Mouse (Mus musculus) inflammation-experienced regulatory T-cells (primary cell): ENCODE results near the gene Snx12. TPM values are rescaled to one million over a fixed set of nuclear protein-coding genes. Genes with fewer than 3 reads are reported as not detected.

ENCODE experiments used
- polyA plus RNA-seq, 2 experiments: library from polyadenylated mRNA; unstranded; fragments of 100-300 nt; shearing (Covaris generic); gene quantifications; one replicate each; pipeline ENCODE4 v1.2.1; 2017

The Snx12 gene
- 10 to 100 TPM; 50.9 to 59.3 TPM for polyA plus RNA-seq

DNA sequence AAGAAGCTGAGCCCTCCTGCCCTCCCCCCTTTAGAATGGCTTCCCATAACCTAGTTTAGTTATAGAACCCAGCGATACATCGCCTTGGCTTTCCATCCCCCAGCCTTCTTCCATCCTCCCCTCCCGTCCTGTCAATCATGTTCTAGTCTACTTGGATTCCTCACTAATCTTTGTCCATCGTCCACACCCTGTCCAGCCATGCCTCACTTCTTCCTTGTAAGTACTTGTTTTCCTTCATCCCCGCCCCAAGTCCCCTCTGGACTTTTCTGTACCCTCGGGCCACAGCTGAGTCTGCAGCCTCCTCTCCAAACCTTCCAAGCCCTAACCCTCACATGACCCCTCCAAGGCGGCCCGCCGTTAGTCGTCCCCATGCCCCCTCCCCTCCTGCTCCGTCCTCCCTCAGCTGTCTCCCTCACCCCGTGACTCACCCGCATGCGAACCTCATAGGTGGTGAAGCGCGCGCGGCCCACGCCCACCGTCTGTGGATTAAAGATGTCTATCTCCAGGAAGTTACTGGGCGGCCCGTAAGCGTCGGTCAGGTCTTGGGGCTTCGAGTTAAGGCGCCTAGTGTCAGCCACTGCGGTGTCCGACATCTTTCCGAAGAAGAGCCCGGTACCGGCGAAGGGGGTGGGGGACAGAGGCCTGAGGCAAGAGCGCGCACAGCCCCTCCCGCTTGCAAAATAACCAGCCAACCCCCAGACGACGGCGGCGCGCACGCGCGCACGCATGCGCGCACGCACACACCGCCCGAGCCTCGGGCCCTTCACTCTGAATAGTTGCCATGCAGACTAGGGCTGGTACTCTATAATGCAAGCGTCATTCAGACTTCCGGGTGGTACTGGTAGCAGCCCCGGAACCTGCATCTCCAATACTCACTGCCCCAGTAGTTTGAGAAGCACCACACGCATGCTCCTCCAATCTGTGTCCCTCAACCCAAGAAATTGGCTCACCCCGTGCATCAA, at the start of gene Snx12:
Gene Snx12 (minus strand): TSS at position 730 of the 962 bp plus-strand sequence.

DNA sequence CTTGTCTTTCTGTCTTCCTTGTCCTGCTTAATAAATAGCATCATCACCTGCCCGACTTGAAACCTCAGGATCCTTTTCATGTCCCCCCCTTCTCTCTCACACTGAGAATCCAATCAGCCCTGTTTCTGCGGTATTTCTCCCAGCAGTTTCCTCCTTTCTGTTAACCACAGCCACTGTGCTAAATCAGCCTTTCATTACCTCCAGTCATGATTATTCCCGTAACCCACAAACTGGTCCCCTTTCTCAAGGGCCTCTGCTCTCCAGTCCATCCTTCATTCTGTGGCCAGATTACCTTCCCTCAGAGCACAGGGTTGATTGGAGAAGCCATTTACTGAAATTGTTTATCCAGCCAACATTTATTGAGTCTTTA, 46.4 kb upstream of the Snx12 start, which contains the start of gene Gm20489:
Gene Gm20489 (minus strand): TSS at position 269 of the 370 bp plus-strand sequence.

GRCm38 (mm10) chrX:101268025-101268754, 45.8 kb upstream of the Snx12 start, which contains the start of gene Il2rg:
Gene Il2rg (minus strand): TSS chrX:101268255.

GRCm38 (mm10) chrX:101263892-101264291, 41.5 kb upstream of the Snx12 start, which contains the start of gene Gm614:
Gene Gm614 (minus strand): TSS chrX:101263992.

GRCm38 (mm10) chrX:101253952-101254729, 31.8 kb upstream of the Snx12 start, which contains the start of gene Foxo4:
Gene Foxo4 (plus strand): TSS chrX:101254528.

GRCm38 (mm10) chrX:101085920-101086319, 136.4 kb downstream of the Snx12 start, which contains the start of gene Slc7a3:
Gene Slc7a3 (minus strand): TSS chrX:101086020.

GRCm38 (mm10) chrX:101059541-101059940, 162.8 kb downstream of the Snx12 start, which contains the start of gene Tex11:
Gene Tex11 (minus strand): TSS chrX:101059667.

Other genes starting within 250 kb of the Snx12 start
- under 1 TPM in 1 of 2 experiments, not detected in 1; 0.20 TPM for gene Tex11, start 162.9 kb downstream of the Snx12 start, polyA plus RNA-seq
- gene Slc7a3, start 136.5 kb downstream of the Snx12 start, polyA plus RNA-seq = under 1 TPM; 0.19 to 0.84 TPM
- gene Foxo4, start 32.0 kb upstream of the Snx12 start, polyA plus RNA-seq = 1 to 10 TPM; 1.6 to 2.1 TPM
- gene Gm614, start 41.4 kb upstream of the Snx12 start, polyA plus RNA-seq = 1 to 10 TPM; 2.3 to 3.2 TPM
- gene Il2rg, start 45.7 kb upstream of the Snx12 start, polyA plus RNA-seq = 1,000 to 10,000 TPM; 1,499 to 1,719 TPM
- gene Gm20489, start 46.5 kb upstream of the Snx12 start, polyA plus RNA-seq = not detected
- gene Med12, start 51.5 kb upstream of the Snx12 start, polyA plus RNA-seq = 10 to 100 TPM; 69.3 to 84.3 TPM
- 1 to 10 TPM in 1 of 2 experiments, under 1 TPM in 1; 0.06 to 1.8 TPM for gene Nlgn3, start 76.6 kb upstream of the Snx12 start, polyA plus RNA-seq
- gene Gjb1, start 153.8 kb upstream of the Snx12 start, polyA plus RNA-seq = under 1 TPM in 1 of 2 experiments, not detected in 1; 0.95 TPM
- gene Zmym3, start 198.3 kb upstream of the Snx12 start, polyA plus RNA-seq = 10 to 100 TPM; 14.1 to 15.4 TPM
- 100 to 1,000 TPM; 255 to 264 TPM for gene Nono, start 206.8 kb upstream of the Snx12 start, polyA plus RNA-seq
- under 1 TPM in 1 of 2 experiments, not detected in 1; 0.39 TPM for gene Itgb1bp2, start 226.5 kb upstream of the Snx12 start, polyA plus RNA-seq